Mouse (Mus musculus) ES-E14 (cell line): ENCODE results near the gene Hmga1.

Experiments used
- CHD2 ChIP-seq: IDR thresholded peaks from 2 replicates; pipeline ENCODE4 v1.6.1; 2014; ENCODE audit warnings: mild to moderate bottlenecking, low read depth, low read length, inconsistent platforms
- HCFC1 ChIP-seq: IDR thresholded peaks from 2 replicates; pipeline ENCODE4 v1.6.1; 2012; ENCODE audit warnings: low read length, inconsistent platforms, borderline replicate concordance; ENCODE audit not compliant: insufficient read depth
- MAFK ChIP-seq: IDR thresholded peaks from 2 replicates; pipeline ENCODE4 v1.6.1; 2014; ENCODE audit warnings: mild to moderate bottlenecking, low read depth, low read length, inconsistent platforms; ENCODE audit not compliant: insufficient read depth
- ZC3H11A ChIP-seq: IDR thresholded peaks from 2 replicates; pipeline ENCODE4 v1.6.1; 2012; ENCODE audit warnings: low read depth, mild to moderate bottlenecking, inconsistent platforms, low read length, borderline replicate concordance
- ZNF384 ChIP-seq: IDR thresholded peaks from 2 replicates; pipeline ENCODE4 v1.6.1; 2012; ENCODE audit warnings: low read depth, low read length, inconsistent platforms

DNA sequence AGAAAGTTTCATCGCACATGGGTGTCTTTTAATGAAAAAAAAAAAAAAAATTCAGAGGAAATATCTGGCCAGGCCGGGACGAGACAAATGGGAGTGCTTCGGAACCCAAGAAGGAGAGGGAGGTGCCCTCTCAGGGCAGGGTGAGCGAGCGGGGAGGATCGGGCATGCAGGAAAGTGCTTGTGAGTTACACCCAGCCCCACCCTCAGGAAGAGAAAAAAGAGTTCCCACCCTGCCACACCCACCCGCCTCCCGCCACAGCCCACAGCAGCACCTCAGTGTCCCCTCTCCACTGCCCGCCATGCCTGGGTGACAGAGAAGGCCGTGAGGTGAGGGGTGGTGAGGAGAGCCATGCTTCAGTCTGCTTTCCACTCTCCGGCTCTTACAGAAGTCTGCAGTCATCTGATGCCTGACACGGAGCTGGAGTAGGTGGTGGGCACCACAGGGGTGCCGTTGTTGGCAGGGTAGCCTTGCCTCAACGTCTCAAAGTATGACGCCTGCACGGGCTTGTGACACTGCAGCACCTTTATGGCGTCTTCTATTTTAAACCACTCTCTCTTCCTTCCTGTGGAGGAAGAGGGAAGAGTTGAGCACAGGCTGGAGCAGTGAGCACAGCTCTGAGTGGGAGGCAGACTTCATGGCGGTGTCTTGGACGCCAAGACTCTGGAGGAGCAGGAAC lies 24.2 kb downstream of the Hmga1 start:
- TF ChIP-seq HCFC1 (no peak), ZNF384 (peak; percentile 79), MAFK (no peak), CHD2 (no peak), ZC3H11A (no peak)
